Mouse (Mus musculus) olfactory bulb, adult 2 months (tissue): Measurements from ENCODE around the gene Myo5a.

Source experiments
- CTCF ChIP-seq: fragments of 200-500 bp; IDR thresholded peaks from 2 replicates; pipeline ENCODE4 v1.5.1; 2012; ENCODE audit warnings: low read depth, mild to moderate bottlenecking, low read length, moderate library complexity; ENCODE audit not compliant: insufficient read depth
- POLR2A ChIP-seq: fragments of 200-500 bp; IDR thresholded peaks from 2 replicates; pipeline ENCODE4 v1.6.1; 2012; ENCODE audit warnings: mild to moderate bottlenecking, low read depth, low read length, moderate library complexity; ENCODE audit not compliant: insufficient read depth

GRCm38 (mm10) chr9:75089285-75089684, 18.5 kb downstream of the Myo5a start:
- TF ChIP-seq CTCF (no peak), POLR2A (no peak)
